Mouse (Mus musculus) frontal cortex, postnatal 14 days (tissue): Measurements from ENCODE around the gene Cdc42ep4.
A peak's percentile ranks its signal among the peaks of the same experiment; 100 is the strongest.

Experiments
- DNase-seq, 2 experiments: peaks; one replicate each; pipeline ENCODE4 v3.0.0; 2022; ENCODE audit warnings: low spot score in 2 of 2

Cdc42ep4 gene

GRCm38 (mm10) chr11:113725235-113726048, 26.2 kb downstream of the Cdc42ep4 start:
- DNase-seq, result no peak

- DNase-seq, result no peak
Measured at GRCm38 (mm10) chr11:113722405-113723090, 29.1 kb downstream of the Cdc42ep4 start.

GRCm38 (mm10) chr11:113717767-113718424, 33.8 kb downstream of the Cdc42ep4 start:
- no peak for DNase-seq

- no peak for DNase-seq
Measured at GRCm38 (mm10) chr11:113716132-113716531, 35.5 kb downstream of the Cdc42ep4 start.

- no peak for DNase-seq
Measured at GRCm38 (mm10) chr11:113715078-113715674, 36.5 kb downstream of the Cdc42ep4 start.

- DNase-seq, result no peak
Measured at GRCm38 (mm10) chr11:113711061-113711460, 40.6 kb downstream of the Cdc42ep4 start.

GRCm38 (mm10) chr11:113710257-113710777, 41.4 kb downstream of the Cdc42ep4 start:
- DNase-seq, result no peak

GRCm38 (mm10) chr11:113709731-113710256, 41.9 kb downstream of the Cdc42ep4 start, which contains the start of gene Cpsf4l:
Gene Cpsf4l (minus strand): TSS chr11:113710017.
- DNase-seq, result no peak

- no peak for DNase-seq
Measured at GRCm38 (mm10) chr11:113709272-113709671, 42.4 kb downstream of the Cdc42ep4 start.

GRCm38 (mm10) chr11:113708629-113709213, 43.0 kb downstream of the Cdc42ep4 start:
- DNase-seq, result no peak

- DNase-seq, result no peak
Measured at GRCm38 (mm10) chr11:113705966-113706652, 45.6 kb downstream of the Cdc42ep4 start.

- DNase-seq, result peak; percentile 62 to 81
Measured at GRCm38 (mm10) chr11:113703758-113704157, 47.9 kb downstream of the Cdc42ep4 start.

GRCm38 (mm10) chr11:113699643-113700042, 52.0 kb downstream of the Cdc42ep4 start:
- no peak for DNase-seq

- no peak for DNase-seq
Measured at GRCm38 (mm10) chr11:113698013-113698545, 53.6 kb downstream of the Cdc42ep4 start.

GRCm38 (mm10) chr11:113697571-113697970, 54.1 kb downstream of the Cdc42ep4 start:
- DNase-seq, result no peak

- no peak for DNase-seq
Measured at GRCm38 (mm10) chr11:113691851-113692250, 59.8 kb downstream of the Cdc42ep4 start.

GRCm38 (mm10) chr11:113691318-113691717, 60.4 kb downstream of the Cdc42ep4 start:
- no peak for DNase-seq

- no peak for DNase-seq
Measured at GRCm38 (mm10) chr11:113690506-113690905, 61.2 kb downstream of the Cdc42ep4 start.

GRCm38 (mm10) chr11:113687031-113687430, 64.7 kb downstream of the Cdc42ep4 start:
- DNase-seq, result no peak
